Mouse (Mus musculus) limb, embryonic 12.5 days (tissue): ENCODE measurements around the gene Mtf2. TPM values are rescaled to one million over a fixed set of nuclear protein-coding genes. Genes with fewer than 3 reads are reported as not detected.
"Not testable (repeated sequence)": the region's sequence is repeated elsewhere in the genome, so short reads cannot be mapped to it uniquely, and the experiment has no call there.

Source experiments
- ATAC-seq: fragments of 200-750 bp; cut with Nextera tagmentation; 2 replicates; pipeline ENCODE4 v1.8.0; 2017; ENCODE audit warnings: low read depth, moderate TSS enrichment; ENCODE audit not compliant: insufficient number of reproducible peaks, insufficient read depth, low FRiP score, low TSS enrichment
- H3K27ac ChIP-seq: fragments of 300-500 bp; sonication (generic); 2 replicates; pipeline ENCODE4 v1.5.1; 2016; ENCODE audit warnings: mild to moderate bottlenecking, moderate library complexity
- H3K27me3 ChIP-seq: fragments of 300-500 bp; sonication (generic); 2 replicates; pipeline ENCODE4 v1.6.1; 2016; ENCODE audit warnings: mild to moderate bottlenecking, moderate library complexity
- H3K36me3 ChIP-seq: fragments of 300-500 bp; sonication (generic); 2 replicates; pipeline ENCODE4 v1.6.1; 2016; ENCODE audit warnings: mild to moderate bottlenecking, moderate library complexity
- H3K4me1 ChIP-seq: fragments of 300-500 bp; sonication (generic); replicated peaks from 2 replicates; pipeline ENCODE4 v1.6.1; 2016
- H3K4me2 ChIP-seq: fragments of 300-500 bp; sonication (generic); 2 replicates; pipeline ENCODE4 v1.6.1; 2016; ENCODE audit warnings: mild to moderate bottlenecking, moderate library complexity
- H3K4me3 ChIP-seq: fragments of 300-500 bp; sonication (generic); replicated peaks from 2 replicates; pipeline ENCODE4 v1.5.1; 2016; ENCODE audit warnings: mild to moderate bottlenecking
- H3K9ac ChIP-seq: fragments of 300-500 bp; sonication (generic); replicated peaks from 2 replicates; pipeline ENCODE4 v1.6.1; 2016; ENCODE audit warnings: mild to moderate bottlenecking, moderate library complexity
- H3K9me3 ChIP-seq: fragments of 300-500 bp; sonication (generic); 2 replicates; pipeline ENCODE4 v1.6.1; 2016; ENCODE audit warnings: mild to moderate bottlenecking, moderate library complexity
- WGBS: fragments of 180-500 bp; shearing (Covaris S2); methylation state at CpG from one replicate; pipeline ENCODE4 v1.1.7; 2016; 5-methylcytosine and 5-hydroxymethylcytosine counted together
- polyA plus RNA-seq: library from polyadenylated mRNA; unstranded; fragments of >200 nt; fragmentation: Nextera tagmentation; extraction: Ambion mirVana; gene quantifications from 2 replicates; pipeline ENCODE4 v1.2.1, GENCODE M21; 2016

Gene Mtf2
- polyA plus RNA-seq, 1 experiment from 2014 or later: 167 TPM

- Histone ChIP-seq H3K4me1 (no peaks in the 10 kb centered on the region), H3K9ac (no peak overlapping the region), H3K9me3 (no peaks in the 10 kb centered on the region), H3K36me3 (peaks cover 81% of the 10 kb centered on the region), H3K4me2 (no peak overlapping the region), H3K4me3 (no peak overlapping the region), H3K27ac (no peak overlapping the region), H3K27me3 (no peaks in the 10 kb centered on the region)
- no peak for ATAC-seq
- 87% methylated on average over 2 of the region's 2 CpGs for WGBS
Observed at GRCm38 (mm10) chr5:108085440-108085839, 20.0 kb downstream of the Mtf2 start.

GRCm38 (mm10) chr5:108092731-108093130 is 27.3 kb downstream of the Mtf2 start:
- H3K4me2 ChIP-seq, ATAC-seq, H3K27me3 ChIP-seq, H3K9me3 ChIP-seq, H3K4me3 ChIP-seq, H3K27ac ChIP-seq, H3K4me1 ChIP-seq, H3K9ac ChIP-seq: not testable (repeated sequence)
- H3K36me3 ChIP-seq: peaks cover 74% of the 10 kb centered on the region
- 95% methylated on average over 8 of the region's 8 CpGs for WGBS

GRCm38 (mm10) chr5:108097676-108098075 is 32.2 kb downstream of the Mtf2 start:
- Histone ChIP-seq H3K27me3 (no peaks in the 10 kb centered on the region), H3K9me3 (no peaks in the 10 kb centered on the region), H3K4me2 (no peak overlapping the region), H3K4me3 (no peak overlapping the region), H3K36me3 (peaks cover 71% of the 10 kb centered on the region), H3K9ac (no peak overlapping the region), H3K4me1 (no peaks in the 10 kb centered on the region), H3K27ac (no peak overlapping the region)
- no peak for ATAC-seq
- WGBS: 92% methylated on average over 3 of the region's 3 CpGs

- Histone ChIP-seq H3K4me3 (no peak overlapping the region), H3K9me3 (no peaks in the 10 kb centered on the region), H3K9ac (no peak overlapping the region), H3K27ac (no peak overlapping the region), H3K27me3 (no peaks in the 10 kb centered on the region), H3K4me2 (no peak overlapping the region), H3K4me1 (no peaks in the 10 kb centered on the region), H3K36me3 (peaks cover 74% of the 10 kb centered on the region)
- ATAC-seq: no peak
Observed at GRCm38 (mm10) chr5:108100196-108100595, 34.7 kb downstream of the Mtf2 start.

GRCm38 (mm10) chr5:108104306-108104705 is 38.8 kb downstream of the Mtf2 start:
- 90% methylated on average over 5 of the region's 5 CpGs for WGBS
- no peaks in the 10 kb centered on the region for H3K27me3 ChIP-seq
- H3K4me1 ChIP-seq: no peaks in the 10 kb centered on the region
- no peak overlapping the region for H3K4me3 ChIP-seq
- peaks cover 64% of the 10 kb centered on the region for H3K36me3 ChIP-seq
- no peak for ATAC-seq
- H3K9ac ChIP-seq: no peak overlapping the region
- no peaks in the 10 kb centered on the region for H3K9me3 ChIP-seq
- H3K27ac ChIP-seq: no peak overlapping the region
- H3K4me2 ChIP-seq: no peak overlapping the region

- ATAC-seq: no peak
- H3K4me1 ChIP-seq: no peaks in the 10 kb centered on the region
- no peak overlapping the region for H3K4me2 ChIP-seq
- H3K27me3 ChIP-seq: no peaks in the 10 kb centered on the region
- no peaks in the 10 kb centered on the region for H3K9me3 ChIP-seq
- WGBS: 91% methylated on average over 7 of the region's 7 CpGs
- H3K9ac ChIP-seq: no peak overlapping the region
- H3K36me3 ChIP-seq: peaks cover 37% of the 10 kb centered on the region
- H3K27ac ChIP-seq: no peak overlapping the region
- H3K4me3 ChIP-seq: no peak overlapping the region
Observed at GRCm38 (mm10) chr5:108109346-108109745, 43.9 kb downstream of the Mtf2 start.

- Histone ChIP-seq H3K36me3 (peaks cover 8% of the 10 kb centered on the region; the same call in 1 of the 2 replicates), H3K27ac (no peak overlapping the region), H3K27me3 (no peaks in the 10 kb centered on the region), H3K4me3 (no peak overlapping the region), H3K4me1 (peaks cover 6% of the 10 kb centered on the region; the same call in 1 of the 2 replicates), H3K9ac (no peak overlapping the region), H3K4me2 (no peak overlapping the region), H3K9me3 (no peaks in the 10 kb centered on the region)
- no peak for ATAC-seq
- 88% methylated on average over 4 of the region's 4 CpGs for WGBS
Observed at GRCm38 (mm10) chr5:108117693-108118092, 52.2 kb downstream of the Mtf2 start.

GRCm38 (mm10) chr5:108120221-108120900 is 54.9 kb downstream of the Mtf2 start:
- peaks cover 8% of the 10 kb centered on the region; the same call in 1 of the 2 replicates for H3K36me3 ChIP-seq
- ATAC-seq: no peak
- H3K4me1 ChIP-seq: peaks cover 4% of the 10 kb centered on the region; the same call in 1 of the 2 replicates
- H3K9me3 ChIP-seq: no peaks in the 10 kb centered on the region
- no peak overlapping the region for H3K27ac ChIP-seq
- H3K4me2 ChIP-seq: no peak overlapping the region
- no peak overlapping the region for H3K9ac ChIP-seq
- 87% methylated on average over 9 of the region's 9 CpGs for WGBS
- no peaks in the 10 kb centered on the region for H3K27me3 ChIP-seq
- H3K4me3 ChIP-seq: no peak overlapping the region

GRCm38 (mm10) chr5:108131849-108132440 is 66.5 kb downstream of the Mtf2 start:
- H3K4me1 ChIP-seq: peaks cover 5% of the 10 kb centered on the region; the same call in 1 of the 2 replicates
- under 1% methylated on average over 32 of the region's 32 CpGs for WGBS

GRCm38 (mm10) chr5:108132441-108133243 is 67.2 kb downstream of the Mtf2 start, which contains the start of the genes Tmed5 and Ccdc18:
Tmed5 (minus strand) TSS chr5:108132620.
Ccdc18 (plus strand) TSS chr5:108132875.
- no peaks in the 10 kb centered on the region for H3K9me3 ChIP-seq
- H3K27ac ChIP-seq: peak within 1 kb of the TSS; percentile 91
- under 1% methylated on average over 65 of the region's 65 CpGs for WGBS
- no peaks in the 10 kb centered on the region for H3K27me3 ChIP-seq
- peaks cover 5% of the 10 kb centered on the region; the same call in 1 of the 2 replicates for H3K4me1 ChIP-seq
- peak within 1 kb of the TSS; percentile 76 for H3K4me3 ChIP-seq
- H3K9ac ChIP-seq: peak within 1 kb of the TSS; percentile 73
- peak; percentile 99 for ATAC-seq
- H3K4me2 ChIP-seq: peak within 1 kb of the TSS; percentile 71
- H3K36me3 ChIP-seq: peaks cover 16% of the 10 kb centered on the region; the same call in 1 of the 2 replicates

More at GRCm38 (mm10) chr5:108131849-108132440, 66.5 kb downstream of the Mtf2 start:
- Histone ChIP-seq H3K4me2 (peak overlapping the region; percentile 71), H3K9ac (peak overlapping the region; percentile 69), H3K4me3 (peak overlapping the region; percentile 76), H3K27ac (peak overlapping the region; percentile 91), H3K36me3 (peaks cover 16% of the 10 kb centered on the region; the same call in 1 of the 2 replicates), H3K27me3 (no peaks in the 10 kb centered on the region), H3K9me3 (no peaks in the 10 kb centered on the region)
- ATAC-seq: peak; percentile 48; the same call in 1 of the 2 replicates

GRCm38 (mm10) chr5:108152592-108152991 is 87.1 kb downstream of the Mtf2 start:
- Histone ChIP-seq H3K4me3 (no peak overlapping the region), H3K36me3 (no peaks in the 10 kb centered on the region; the same call in 1 of the 2 replicates), H3K4me1 (no peaks in the 10 kb centered on the region), H3K9me3 (no peaks in the 10 kb centered on the region), H3K27ac (no peak overlapping the region), H3K27me3 (no peaks in the 10 kb centered on the region), H3K4me2 (no peak overlapping the region), H3K9ac (no peak overlapping the region)
- no peak for ATAC-seq
- 94% methylated on average over 1 of the region's 1 CpGs for WGBS
